Mouse (Mus musculus): ENCODE results near the gene Kif4. TPM values are rescaled to one million over a fixed set of nuclear protein-coding genes. Genes with fewer than 3 reads are reported as not detected.

Gene Kif4
- polyA plus RNA-seq, 1 experiment from 2014 or later: 22.8 TPM

DNA sequence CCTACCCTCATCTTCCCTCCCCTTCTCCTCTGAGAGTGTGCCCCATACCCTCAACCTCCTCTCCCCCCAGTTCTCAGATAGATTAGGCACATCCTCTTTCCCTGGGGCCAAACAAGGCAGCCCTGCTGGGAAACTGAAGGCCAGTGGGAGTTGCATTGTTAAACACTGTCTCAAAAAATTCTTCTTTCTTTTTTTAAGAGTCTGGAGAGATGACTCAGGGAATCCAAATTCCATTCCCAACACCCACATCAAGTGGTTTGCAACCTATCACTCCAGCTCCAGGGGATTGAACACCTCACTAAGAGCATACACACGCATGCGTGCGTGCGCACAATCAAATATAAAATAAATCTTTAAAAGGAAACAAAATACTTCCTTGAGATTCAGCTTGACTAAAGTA is 71.2 kb downstream of the Kif4 start:
- H3K36me3 ChIP-seq (ENCODE audit: control insufficient read depth, insufficient read depth, low read length): no peaks in the 10 kb centered on the region
- no peaks in the 10 kb centered on the region for H3K9me3 ChIP-seq (replicated peaks; ENCODE audit: control insufficient read depth, low read length)
- no peak overlapping the region for H3K4me2 ChIP-seq (ENCODE audit: low read depth, low read length)
- ATAC-seq (ENCODE audit: insufficient read depth, low FRiP score): no peak
- WGBS: 97% methylated on average over 4 of the region's 4 CpGs
- no peak overlapping the region for H3K9ac ChIP-seq (ENCODE audit: low read length)
- H3K27me3 ChIP-seq (ENCODE audit: control insufficient read depth, insufficient read depth, low read length): peaks cover 2% of the 10 kb centered on the region; the same call in 1 of the 2 replicates
- no peaks in the 10 kb centered on the region for H3K4me1 ChIP-seq (ENCODE audit: control insufficient read depth, insufficient read depth, low read length)
- no peak overlapping the region for H3K4me3 ChIP-seq (replicated peaks; ENCODE audit: low read length)
- no peak overlapping the region for H3K27ac ChIP-seq (ENCODE audit: low read length)

DNA sequence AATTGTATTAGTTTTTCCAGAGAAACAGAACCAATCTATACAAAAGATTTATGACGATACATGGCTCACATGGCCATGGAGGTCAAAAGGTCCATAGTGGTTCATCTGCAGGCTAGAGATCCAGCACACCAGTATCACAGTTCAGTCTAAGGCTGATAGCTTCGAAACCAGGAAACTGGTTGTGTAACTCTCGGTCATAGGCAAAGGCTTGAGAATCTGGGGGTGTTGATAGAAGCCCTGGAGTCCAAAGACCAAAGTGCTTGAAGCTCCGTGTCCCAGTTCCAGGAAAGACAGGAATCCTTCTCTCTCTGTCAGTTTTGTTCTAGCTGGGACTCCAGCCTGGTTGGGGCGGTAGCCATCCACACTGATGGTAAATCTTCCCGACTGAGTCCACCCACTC is 82.5 kb downstream of the Kif4 start:
- H3K27ac ChIP-seq (ENCODE audit: low read length): no peak overlapping the region
- H3K4me1 ChIP-seq (ENCODE audit: control insufficient read depth, insufficient read depth, low read length): no peaks in the 10 kb centered on the region
- no peaks in the 10 kb centered on the region for H3K27me3 ChIP-seq (ENCODE audit: control insufficient read depth, insufficient read depth, low read length)
- H3K9me3 ChIP-seq (replicated peaks; ENCODE audit: control insufficient read depth, low read length): no peaks in the 10 kb centered on the region
- 90% methylated on average over 6 of the region's 6 CpGs for WGBS
- ATAC-seq (ENCODE audit: insufficient read depth, low FRiP score): no peak; the same call in 1 of the 2 replicates
- no peak overlapping the region for H3K9ac ChIP-seq (ENCODE audit: low read length)
- H3K4me2 ChIP-seq (ENCODE audit: low read depth, low read length): no peak overlapping the region
- no peak overlapping the region for H3K4me3 ChIP-seq (replicated peaks; ENCODE audit: low read length)
- no peaks in the 10 kb centered on the region for H3K36me3 ChIP-seq (ENCODE audit: control insufficient read depth, insufficient read depth, low read length)

GRCm38 (mm10) chrX:100716173-100716572 is 90.6 kb downstream of the Kif4 start:
- H3K4me1 ChIP-seq (ENCODE audit: control insufficient read depth, insufficient read depth, low read length): no peaks in the 10 kb centered on the region
- H3K4me3 ChIP-seq (replicated peaks; ENCODE audit: low read length): no peak overlapping the region
- H3K4me2 ChIP-seq (ENCODE audit: low read depth, low read length): no peak overlapping the region
- no peak overlapping the region for H3K9ac ChIP-seq (ENCODE audit: low read length)
- H3K27me3 ChIP-seq (ENCODE audit: control insufficient read depth, insufficient read depth, low read length): no peaks in the 10 kb centered on the region
- 89% methylated on average over 6 of the region's 6 CpGs for WGBS
- ATAC-seq (ENCODE audit: insufficient read depth, low FRiP score): no peak
- H3K9me3 ChIP-seq (replicated peaks; ENCODE audit: control insufficient read depth, low read length): no peaks in the 10 kb centered on the region
- H3K36me3 ChIP-seq (ENCODE audit: control insufficient read depth, insufficient read depth, low read length): peaks cover 2% of the 10 kb centered on the region; the same call in 1 of the 2 replicates
- H3K27ac ChIP-seq (ENCODE audit: low read length): no peak overlapping the region

DNA sequence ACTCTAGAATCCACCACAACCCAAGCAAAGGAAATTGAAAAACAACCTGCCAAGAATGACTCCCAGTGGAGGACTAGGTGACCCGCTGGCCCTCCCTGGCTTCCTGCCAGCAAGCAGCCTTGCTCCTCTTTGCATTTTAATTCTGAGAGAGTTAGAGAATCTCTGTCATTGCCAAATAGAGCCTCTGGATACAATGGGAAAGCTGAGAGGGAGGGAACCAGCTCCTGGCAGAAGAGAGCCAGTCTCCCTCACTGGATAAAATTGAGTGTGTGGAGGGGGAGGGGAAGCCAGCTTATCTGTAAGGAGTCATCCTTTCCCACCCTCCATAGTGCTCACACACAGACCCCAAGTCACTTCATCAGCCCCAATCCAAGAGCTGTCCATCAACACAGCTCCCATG is 103.4 kb downstream of the Kif4 start:
- Histone ChIP-seq H3K4me1 (ENCODE audit: control insufficient read depth, insufficient read depth, low read length) (no peaks in the 10 kb centered on the region), H3K4me2 (ENCODE audit: low read depth, low read length) (no peak overlapping the region), H3K4me3 (replicated peaks; ENCODE audit: low read length) (no peak overlapping the region), H3K9ac (ENCODE audit: low read length) (no peak overlapping the region), H3K27me3 (ENCODE audit: control insufficient read depth, insufficient read depth, low read length) (peaks cover 10% of the 10 kb centered on the region; the same call in 1 of the 2 replicates), H3K27ac (ENCODE audit: low read length) (no peak overlapping the region), H3K9me3 (replicated peaks; ENCODE audit: control insufficient read depth, low read length) (no peaks in the 10 kb centered on the region), H3K36me3 (ENCODE audit: control insufficient read depth, insufficient read depth, low read length) (no peaks in the 10 kb centered on the region)
- 32% methylated on average over 1 of the region's 1 CpGs for WGBS
- ATAC-seq (ENCODE audit: insufficient read depth, low FRiP score): no peak

DNA sequence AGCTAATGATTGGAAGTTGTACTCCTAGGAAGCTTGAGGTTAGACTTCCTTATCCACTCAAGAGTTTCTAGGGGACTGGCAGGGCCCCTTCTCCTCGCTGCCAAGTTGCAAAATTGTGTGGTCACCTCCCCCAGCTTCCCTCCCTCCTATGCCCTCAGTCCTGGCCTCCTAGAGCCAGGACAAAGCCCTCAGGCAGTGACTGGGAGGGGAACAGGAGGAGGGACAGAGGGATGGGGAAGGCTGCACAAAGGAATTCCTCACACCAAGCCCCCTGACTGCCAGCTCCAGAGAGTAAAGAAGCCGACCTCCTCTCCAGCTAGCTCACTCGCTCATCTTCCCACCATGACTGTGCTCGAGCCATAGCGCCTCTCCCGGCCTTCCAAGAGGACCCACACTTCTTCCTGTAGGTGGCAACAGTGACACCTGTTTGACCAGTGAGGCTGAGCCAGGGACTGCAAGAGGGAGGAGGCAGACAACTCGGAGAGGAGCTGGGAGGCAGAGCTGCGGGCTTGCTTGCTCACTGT is 104.2 kb downstream of the Kif4 start, which contains the start of gene Gdpd2:
Gene Gdpd2, plus strand, starts transcription at position 209 of the 524 bp plus-strand sequence.
- peak within 1 kb of the TSS; percentile 23 for H3K4me3 ChIP-seq (replicated peaks; ENCODE audit: low read length)

DNA sequence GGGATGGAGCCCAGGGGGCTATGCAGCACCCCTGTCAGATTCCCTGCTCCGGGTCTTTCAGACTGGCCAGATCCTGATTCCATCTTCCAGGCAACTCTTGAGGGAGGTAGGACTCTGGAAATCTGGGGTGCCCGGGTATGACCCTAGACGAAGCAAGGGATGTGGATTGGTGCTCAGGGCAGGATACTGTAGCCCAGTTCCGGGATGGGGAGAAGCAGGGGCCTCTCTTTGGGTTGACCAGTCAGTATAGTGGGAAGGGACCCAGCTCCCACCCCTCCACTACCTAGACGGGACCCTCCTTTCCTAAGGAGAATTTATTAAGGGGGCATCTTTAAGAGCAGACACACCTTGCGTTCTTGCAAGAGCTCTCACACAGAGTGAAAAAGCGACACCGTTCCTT is 104.7 kb downstream of the Kif4 start:
- WGBS: 36% methylated on average over 8 of the region's 8 CpGs
- peak overlapping the region; percentile 23 for H3K4me3 ChIP-seq (replicated peaks; ENCODE audit: low read length)
- H3K27ac ChIP-seq (ENCODE audit: low read length): no peak overlapping the region
- peaks cover 11% of the 10 kb centered on the region; the same call in 1 of the 2 replicates for H3K27me3 ChIP-seq (ENCODE audit: control insufficient read depth, insufficient read depth, low read length)
- no peaks in the 10 kb centered on the region for H3K36me3 ChIP-seq (ENCODE audit: control insufficient read depth, insufficient read depth, low read length)
- H3K4me1 ChIP-seq (ENCODE audit: control insufficient read depth, insufficient read depth, low read length): no peaks in the 10 kb centered on the region
- H3K4me2 ChIP-seq (ENCODE audit: low read depth, low read length): peak overlapping the region; percentile 40
- ATAC-seq (ENCODE audit: insufficient read depth, low FRiP score): no peak; the same call in 1 of the 2 replicates
- no peaks in the 10 kb centered on the region for H3K9me3 ChIP-seq (replicated peaks; ENCODE audit: control insufficient read depth, low read length)
- peak overlapping the region; percentile 43 for H3K9ac ChIP-seq (ENCODE audit: low read length)

More for the DNA sequence above, 104.2 kb downstream of the Kif4 start, which contains the start of gene Gdpd2:
- Histone ChIP-seq H3K9me3 (replicated peaks; ENCODE audit: control insufficient read depth, low read length) (no peaks in the 10 kb centered on the region), H3K27ac (ENCODE audit: low read length) (no peak within 1 kb of the TSS), H3K36me3 (ENCODE audit: control insufficient read depth, insufficient read depth, low read length) (no peaks in the 10 kb centered on the region), H3K4me2 (ENCODE audit: low read depth, low read length) (peak within 1 kb of the TSS; percentile 40), H3K27me3 (ENCODE audit: control insufficient read depth, insufficient read depth, low read length) (peaks cover 10% of the 10 kb centered on the region; the same call in 1 of the 2 replicates), H3K9ac (ENCODE audit: low read length) (peak within 1 kb of the TSS; percentile 43), H3K4me1 (ENCODE audit: control insufficient read depth, insufficient read depth, low read length) (no peaks in the 10 kb centered on the region)
- ATAC-seq (ENCODE audit: insufficient read depth, low FRiP score): peak; percentile 73
- 20% methylated on average over 8 of the region's 8 CpGs for WGBS

DNA sequence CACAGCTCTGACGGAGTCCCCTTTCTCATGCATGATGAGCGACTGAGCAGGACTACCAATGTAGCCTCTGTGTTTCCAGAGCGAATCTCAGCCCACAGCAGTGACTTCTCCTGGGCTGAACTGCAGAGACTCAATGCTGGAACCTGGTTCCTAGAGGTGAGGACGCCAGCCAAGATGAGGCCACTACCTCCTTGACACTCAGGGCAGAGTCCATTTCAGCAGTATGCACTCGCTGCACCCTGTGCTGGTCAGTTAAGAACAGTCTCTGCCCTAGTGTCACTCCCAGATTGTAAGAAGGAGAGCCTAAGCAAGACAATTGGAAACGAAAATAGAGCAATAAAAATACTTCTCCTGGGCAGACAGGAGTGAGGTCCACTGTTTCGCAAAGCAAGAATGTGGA is 108.8 kb downstream of the Kif4 start:
- no peaks in the 10 kb centered on the region for H3K9me3 ChIP-seq (replicated peaks; ENCODE audit: control insufficient read depth, low read length)
- no peak overlapping the region for H3K27ac ChIP-seq (ENCODE audit: low read length)
- ATAC-seq (ENCODE audit: insufficient read depth, low FRiP score): no peak
- H3K4me3 ChIP-seq (replicated peaks; ENCODE audit: low read length): no peak overlapping the region
- no peaks in the 10 kb centered on the region for H3K4me1 ChIP-seq (ENCODE audit: control insufficient read depth, insufficient read depth, low read length)
- WGBS: 80% methylated on average over 7 of the region's 7 CpGs
- no peak overlapping the region for H3K4me2 ChIP-seq (ENCODE audit: low read depth, low read length)
- no peaks in the 10 kb centered on the region for H3K36me3 ChIP-seq (ENCODE audit: control insufficient read depth, insufficient read depth, low read length)
- peaks cover 18% of the 10 kb centered on the region; the same call in 1 of the 2 replicates for H3K27me3 ChIP-seq (ENCODE audit: control insufficient read depth, insufficient read depth, low read length)
- H3K9ac ChIP-seq (ENCODE audit: low read length): no peak overlapping the region

- peak overlapping the region; percentile 53 for H3K4me2 ChIP-seq (ENCODE audit: low read depth, low read length)
- H3K4me1 ChIP-seq (ENCODE audit: control insufficient read depth, insufficient read depth, low read length): no peaks in the 10 kb centered on the region
- no peaks in the 10 kb centered on the region for H3K36me3 ChIP-seq (ENCODE audit: control insufficient read depth, insufficient read depth, low read length)
- H3K9ac ChIP-seq (ENCODE audit: low read length): no peak overlapping the region
- H3K9me3 ChIP-seq (replicated peaks; ENCODE audit: control insufficient read depth, low read length): no peaks in the 10 kb centered on the region
- peaks cover 9% of the 10 kb centered on the region; the same call in 1 of the 2 replicates for H3K27me3 ChIP-seq (ENCODE audit: control insufficient read depth, insufficient read depth, low read length)
- ATAC-seq (ENCODE audit: insufficient read depth, low FRiP score): peak; percentile 58
- 11% methylated on average over 14 of the region's 14 CpGs for WGBS
- peak overlapping the region; percentile 25 for H3K4me3 ChIP-seq (replicated peaks; ENCODE audit: low read length)
- H3K27ac ChIP-seq (ENCODE audit: low read length): no peak overlapping the region
Observed at GRCm38 (mm10) chrX:100738918-100739317, 113.4 kb downstream of the Kif4 start.

GRCm38 (mm10) chrX:100739443-100739842 is 113.9 kb downstream of the Kif4 start:
- 25% methylated on average over 10 of the region's 10 CpGs for WGBS
- Histone ChIP-seq H3K9me3 (replicated peaks; ENCODE audit: control insufficient read depth, low read length) (no peaks in the 10 kb centered on the region), H3K27ac (ENCODE audit: low read length) (no peak overlapping the region), H3K9ac (ENCODE audit: low read length) (no peak overlapping the region), H3K27me3 (ENCODE audit: control insufficient read depth, insufficient read depth, low read length) (peaks cover 9% of the 10 kb centered on the region; the same call in 1 of the 2 replicates), H3K4me1 (ENCODE audit: control insufficient read depth, insufficient read depth, low read length) (no peaks in the 10 kb centered on the region), H3K4me3 (replicated peaks; ENCODE audit: low read length) (peak overlapping the region; percentile 25), H3K4me2 (ENCODE audit: low read depth, low read length) (peak overlapping the region; percentile 53), H3K36me3 (ENCODE audit: control insufficient read depth, insufficient read depth, low read length) (no peaks in the 10 kb centered on the region)
- no peak for ATAC-seq (ENCODE audit: insufficient read depth, low FRiP score)

Data from stomach, embryonic 16.5 days (tissue).